Mouse (Mus musculus) cerebellum, postnatal 25 days (tissue): ENCODE measurements around the gene Cul4a.

Experiments
- DNase-seq, 2 experiments: peaks; one replicate each; pipeline ENCODE4 v3.0.0; 2021; ENCODE audit warnings: mixed read lengths in 2 of 2

Gene Cul4a

GRCm38 (mm10) chr8:13180911-13181690, 75.7 kb downstream of the Cul4a start:
- DNase-seq = no peak

DNA sequence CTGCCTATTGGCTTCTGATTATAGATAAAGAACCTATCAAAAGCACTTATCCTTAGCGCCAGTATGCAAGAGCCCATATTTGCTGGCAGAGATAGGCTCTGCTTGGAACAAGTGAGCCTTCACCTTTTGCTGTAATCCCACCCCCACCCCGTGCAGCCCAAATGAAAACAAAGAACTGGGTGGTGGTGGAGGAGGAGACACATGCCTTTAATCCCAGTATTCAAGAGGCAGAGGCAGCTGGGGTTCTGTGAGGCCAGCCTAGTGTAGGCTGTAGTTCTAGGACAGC, 76.2 kb downstream of the Cul4a start:
- no peak for DNase-seq

- DNase-seq = no peak
Observed at GRCm38 (mm10) chr8:13186819-13187218, 81.4 kb downstream of the Cul4a start.

- DNase-seq = no peak
Observed at GRCm38 (mm10) chr8:13187229-13187628, 81.8 kb downstream of the Cul4a start.

DNA sequence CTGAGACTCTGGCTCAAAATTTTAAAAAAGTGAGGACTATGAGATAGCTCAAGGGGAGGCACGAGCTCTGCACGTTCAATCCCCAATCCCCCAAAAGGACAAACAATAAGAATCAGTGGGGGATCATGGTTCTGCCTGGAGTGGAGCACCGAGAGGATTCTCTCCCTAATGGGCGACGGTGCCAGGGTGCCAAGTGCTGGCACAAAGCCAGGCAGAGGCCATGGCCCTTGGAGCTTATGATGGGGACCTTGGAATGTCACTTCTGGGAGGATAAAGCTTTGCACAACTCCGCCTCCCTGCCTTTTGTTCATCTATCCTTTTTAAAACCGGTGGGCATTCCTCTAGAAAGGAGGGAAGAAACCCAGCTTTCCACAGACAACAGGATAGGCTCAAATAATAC, 82.2 kb downstream of the Cul4a start:
- DNase-seq = no peak

DNA sequence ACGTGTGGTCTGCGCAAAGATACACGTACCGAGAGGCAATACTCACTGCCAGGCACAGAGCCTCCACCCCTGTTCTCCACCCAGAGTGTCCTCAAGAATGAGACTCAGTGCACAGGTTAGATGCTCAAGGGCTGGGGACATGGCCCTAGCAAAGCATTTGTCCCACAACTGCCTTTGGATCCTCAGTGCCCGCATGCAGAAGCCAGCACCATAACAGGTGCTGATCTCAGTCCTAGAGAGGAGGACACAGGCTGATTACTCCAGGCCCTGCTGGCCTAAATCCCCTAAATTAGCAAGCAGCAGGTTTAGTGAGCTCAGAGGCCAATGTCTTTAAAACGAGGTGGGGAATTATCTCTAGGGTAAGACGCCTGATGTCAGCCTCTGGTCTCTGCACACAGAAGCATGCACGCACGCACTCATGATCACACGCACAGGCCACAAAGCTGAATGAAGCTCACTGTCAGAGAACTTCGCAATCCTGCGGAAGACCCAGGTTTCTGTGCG, 82.7 kb downstream of the Cul4a start:
- DNase-seq = no peak

GRCm38 (mm10) chr8:13188857-13189256, 83.4 kb downstream of the Cul4a start:
- DNase-seq = no peak

- no peak for DNase-seq
Observed at GRCm38 (mm10) chr8:13190235-13190634, 84.8 kb downstream of the Cul4a start.

DNA sequence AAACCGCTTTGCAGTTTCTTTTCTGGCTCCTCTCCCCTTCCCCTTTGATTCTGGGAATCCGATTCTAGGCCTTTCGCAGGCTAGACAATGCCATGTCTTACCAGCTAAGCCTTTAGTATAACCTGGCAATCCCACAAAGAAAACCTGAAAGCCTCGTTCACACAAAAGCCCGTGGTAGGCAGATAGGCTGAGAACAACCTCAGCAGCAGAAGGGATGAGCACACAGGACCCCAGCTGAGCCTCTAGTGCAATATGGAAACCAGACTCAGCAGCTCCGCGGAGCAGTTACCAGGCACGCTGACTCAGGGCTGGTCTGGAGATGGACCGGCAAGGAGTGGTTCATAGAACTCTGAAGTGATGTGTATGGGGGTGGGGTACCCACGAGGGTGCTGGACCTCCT, 89.4 kb downstream of the Cul4a start:
- DNase-seq = no peak

GRCm38 (mm10) chr8:13197493-13197892, 92.1 kb downstream of the Cul4a start:
- no peak for DNase-seq
